Mouse (Mus musculus) forebrain, embryonic 11.5 days (tissue): Measurements from ENCODE around the gene Gak. TPM values are rescaled to one million over a fixed set of nuclear protein-coding genes. Genes with fewer than 3 reads are reported as not detected.

Experiments
- ATAC-seq: fragments of 200-750 bp; cut with Nextera tagmentation; replicated peaks from 2 replicates; pipeline ENCODE4 v1.8.0; 2017; ENCODE audit warnings: moderate TSS enrichment; ENCODE audit not compliant: low FRiP score
- DNase-seq: peaks from one replicate; pipeline ENCODE4 v3.0.0-alpha.2; 2017; ENCODE audit warnings: low spot score
- H3K27ac ChIP-seq: fragments of 300-500 bp; sonication (generic); 2 replicates; pipeline ENCODE4 v1.5.1; 2014; ENCODE audit warnings: low read depth, low read length
- H3K27me3 ChIP-seq: fragments of 300-500 bp; sonication (generic); 2 replicates; pipeline ENCODE4 v1.6.1; 2014; ENCODE audit warnings: mild to moderate bottlenecking, low read length, mixed read lengths; ENCODE audit not compliant: control insufficient read depth, insufficient read depth
- H3K36me3 ChIP-seq: fragments of 300-500 bp; sonication (generic); 2 replicates; pipeline ENCODE4 v1.6.1; 2014; ENCODE audit warnings: mild to moderate bottlenecking, low read length, moderate library complexity, mixed read lengths; ENCODE audit not compliant: control insufficient read depth, insufficient read depth
- H3K4me1 ChIP-seq: fragments of 300-500 bp; sonication (generic); replicated peaks from 2 replicates; pipeline ENCODE4 v1.6.1; 2014; ENCODE audit warnings: low read length, mixed read lengths; ENCODE audit not compliant: control insufficient read depth, insufficient read depth
- H3K4me2 ChIP-seq: fragments of 300-500 bp; sonication (generic); 2 replicates; pipeline ENCODE4 v1.6.1; 2014; ENCODE audit warnings: low read depth, mild to moderate bottlenecking, low read length, moderate library complexity, mixed read lengths; ENCODE audit not compliant: severe bottlenecking
- H3K4me3 ChIP-seq: fragments of 300-500 bp; sonication (generic); 2 replicates; pipeline ENCODE4 v1.5.1; 2014; ENCODE audit warnings: low read depth, low read length
- H3K9ac ChIP-seq: fragments of 300-500 bp; sonication (generic); 2 replicates; pipeline ENCODE4 v1.6.1; 2014; ENCODE audit warnings: low read length
- H3K9me3 ChIP-seq: fragments of 300-500 bp; sonication (generic); 2 replicates; pipeline ENCODE4 v1.6.1; 2016; ENCODE audit warnings: low read length, mixed read lengths; ENCODE audit not compliant: control insufficient read depth
- WGBS: fragments of 180-500 bp; shearing (Covaris S2); extraction: QIAGEN DNeasy Blood & Tissue Kit; methylation state at CpG from one replicate; pipeline ENCODE4 v1.1.7; 2014; 5-methylcytosine and 5-hydroxymethylcytosine counted together
- polyA plus RNA-seq: library from polyadenylated mRNA; unstranded; fragments of >200 nt; fragmentation: Nextera tagmentation; extraction: Ambion mirVana; gene quantifications from 2 replicates; pipeline ENCODE4 v1.2.1, GENCODE M21; 2014

Gene Gak
- polyA plus RNA-seq, 1 experiment from 2014 or later: 51.2 TPM

DNA sequence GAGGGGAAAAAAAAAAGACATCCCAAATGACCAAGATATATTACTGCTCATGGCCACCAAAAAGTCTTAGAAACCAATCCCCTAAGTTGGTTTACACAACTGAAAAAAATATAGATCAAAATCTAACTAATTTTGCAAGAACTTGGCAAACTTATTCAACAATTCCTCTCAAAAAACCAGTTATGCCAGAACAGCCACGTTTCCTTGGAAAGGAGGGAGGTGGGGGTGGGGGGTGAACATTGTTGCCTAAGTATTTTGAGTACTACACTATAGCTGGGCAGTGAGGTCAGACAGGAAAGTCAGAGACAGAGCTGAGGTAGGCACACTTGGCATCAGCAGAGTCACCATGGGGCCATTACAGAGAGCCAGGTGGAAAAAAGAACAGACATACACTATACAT lies 29.6 kb downstream of the Gak start:
- Histone ChIP-seq H3K4me2 (no peak overlapping the region), H3K9ac (no peak overlapping the region), H3K27me3 (no peaks in the 10 kb centered on the region), H3K4me3 (no peak overlapping the region), H3K27ac (no peak overlapping the region), H3K4me1 (no peaks in the 10 kb centered on the region), H3K36me3 (peaks cover 23% of the 10 kb centered on the region), H3K9me3 (no peaks in the 10 kb centered on the region)
- 82% methylated on average over 1 of the region's 1 CpGs for WGBS
- ATAC-seq: no peak
- no peak for DNase-seq

DNA sequence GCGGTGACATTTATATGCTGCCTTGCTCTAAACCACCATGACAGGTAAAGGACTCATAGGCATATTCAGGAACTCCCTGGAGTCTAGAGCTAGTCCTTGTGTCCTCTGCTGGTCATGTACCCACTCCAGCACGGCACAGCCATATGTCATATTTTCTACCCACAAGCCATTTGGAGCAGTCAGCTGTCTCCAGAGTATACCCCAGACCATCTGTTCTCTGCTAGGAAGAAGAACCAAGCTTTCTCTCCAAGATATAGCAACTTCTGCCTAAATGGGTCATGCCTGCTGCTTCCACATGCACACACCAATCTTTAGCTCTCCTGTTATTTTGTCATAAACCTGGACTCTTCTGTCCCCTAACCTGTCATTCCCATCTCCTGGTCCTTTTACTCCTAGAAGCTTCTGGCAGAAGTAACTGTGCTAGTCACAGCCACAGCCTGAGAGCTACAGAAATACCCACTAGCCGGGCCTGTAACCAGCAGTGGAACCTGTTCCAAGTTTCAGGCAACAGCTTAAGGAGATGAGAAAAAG lies 48.1 kb downstream of the Gak start:
- WGBS: 87% methylated on average over 3 of the region's 3 CpGs
- no peak for DNase-seq
- H3K4me2 ChIP-seq: no peak overlapping the region
- no peaks in the 10 kb centered on the region for H3K27me3 ChIP-seq
- no peak for ATAC-seq
- no peak overlapping the region for H3K27ac ChIP-seq
- no peaks in the 10 kb centered on the region for H3K4me1 ChIP-seq
- no peak overlapping the region for H3K9ac ChIP-seq
- H3K36me3 ChIP-seq: peaks cover 6% of the 10 kb centered on the region; the same call in 1 of the 2 replicates
- no peak overlapping the region for H3K4me3 ChIP-seq
- no peaks in the 10 kb centered on the region for H3K9me3 ChIP-seq

DNA sequence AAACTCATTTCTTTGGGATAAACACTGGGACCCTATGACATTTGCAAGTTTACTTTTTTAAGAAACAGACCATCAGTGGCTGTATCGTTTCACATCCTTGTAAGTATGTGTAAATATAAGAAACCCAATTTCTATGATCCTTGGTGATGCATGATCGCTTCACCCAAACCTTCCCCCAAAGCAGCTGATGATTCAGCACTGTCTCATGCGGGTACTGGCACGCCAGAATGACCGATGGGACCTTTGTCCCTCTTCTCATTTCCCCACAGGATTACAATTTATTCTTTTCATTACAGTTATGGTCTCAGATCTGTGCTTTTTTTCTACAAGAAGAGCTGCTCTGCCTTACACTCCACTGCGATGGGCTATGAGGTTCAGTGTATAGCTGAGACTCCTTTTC lies 56.5 kb downstream of the Gak start:
- Histone ChIP-seq H3K4me3 (no peak overlapping the region), H3K27me3 (no peaks in the 10 kb centered on the region), H3K9ac (no peak overlapping the region), H3K4me2 (no peak overlapping the region), H3K36me3 (peaks cover 16% of the 10 kb centered on the region), H3K9me3 (no peaks in the 10 kb centered on the region), H3K27ac (no peak overlapping the region), H3K4me1 (no peaks in the 10 kb centered on the region)
- 91% methylated on average over 6 of the region's 6 CpGs for WGBS
- DNase-seq (no peak), ATAC-seq (no peak)

DNA sequence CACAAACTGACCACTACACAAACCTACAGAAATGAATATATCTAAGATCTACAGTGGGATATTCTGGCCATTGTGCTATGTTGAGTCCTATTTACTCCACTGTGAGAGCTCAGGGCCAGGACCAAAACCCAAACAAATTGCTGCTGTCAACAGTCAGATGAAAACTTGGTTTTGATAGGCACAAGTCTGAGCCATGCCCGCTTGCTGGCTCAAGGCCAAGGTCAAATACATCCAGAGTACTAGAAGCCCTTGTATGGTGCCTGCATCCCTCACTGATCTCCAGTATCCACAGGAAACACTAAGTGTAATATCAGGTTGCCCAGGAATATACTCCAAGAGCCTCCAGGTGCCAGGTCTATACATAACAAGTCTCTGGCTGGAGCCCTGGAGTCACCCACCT lies 58.6 kb downstream of the Gak start:
- ATAC-seq: no peak
- Histone ChIP-seq H3K27ac (no peak overlapping the region), H3K4me3 (no peak overlapping the region), H3K9me3 (no peaks in the 10 kb centered on the region), H3K4me2 (no peak overlapping the region), H3K9ac (no peak overlapping the region), H3K36me3 (peaks cover 10% of the 10 kb centered on the region), H3K4me1 (no peaks in the 10 kb centered on the region), H3K27me3 (no peaks in the 10 kb centered on the region)
- no peak for DNase-seq
- WGBS: 92% methylated on average over 1 of the region's 1 CpGs

GRCm38 (mm10) chr5:108567104-108567503 lies 62.5 kb downstream of the Gak start:
- Histone ChIP-seq H3K27me3 (no peaks in the 10 kb centered on the region), H3K4me1 (no peaks in the 10 kb centered on the region)

GRCm38 (mm10) chr5:108566523-108566922 lies 63.0 kb downstream of the Gak start:
- Histone ChIP-seq H3K4me2 (no peak overlapping the region), H3K36me3 (peaks cover 7% of the 10 kb centered on the region; the same call in 1 of the 2 replicates), H3K27me3 (no peaks in the 10 kb centered on the region), H3K9me3 (no peaks in the 10 kb centered on the region), H3K27ac (no peak overlapping the region), H3K4me3 (no peak overlapping the region), H3K4me1 (no peaks in the 10 kb centered on the region), H3K9ac (no peak overlapping the region)
- ATAC-seq (no peak), DNase-seq (no peak)
- WGBS: 89% methylated on average over 4 of the region's 4 CpGs

More at GRCm38 (mm10) chr5:108567104-108567503, 62.5 kb downstream of the Gak start:
- H3K4me3 ChIP-seq: no peak overlapping the region
- H3K9me3 ChIP-seq: no peaks in the 10 kb centered on the region
- H3K4me2 ChIP-seq: no peak overlapping the region
- H3K27ac ChIP-seq: no peak overlapping the region
- no peak overlapping the region for H3K9ac ChIP-seq
- no peak for ATAC-seq
- H3K36me3 ChIP-seq: peaks cover 7% of the 10 kb centered on the region; the same call in 1 of the 2 replicates
- DNase-seq: no peak
- 96% methylated on average over 2 of the region's 2 CpGs for WGBS

DNA sequence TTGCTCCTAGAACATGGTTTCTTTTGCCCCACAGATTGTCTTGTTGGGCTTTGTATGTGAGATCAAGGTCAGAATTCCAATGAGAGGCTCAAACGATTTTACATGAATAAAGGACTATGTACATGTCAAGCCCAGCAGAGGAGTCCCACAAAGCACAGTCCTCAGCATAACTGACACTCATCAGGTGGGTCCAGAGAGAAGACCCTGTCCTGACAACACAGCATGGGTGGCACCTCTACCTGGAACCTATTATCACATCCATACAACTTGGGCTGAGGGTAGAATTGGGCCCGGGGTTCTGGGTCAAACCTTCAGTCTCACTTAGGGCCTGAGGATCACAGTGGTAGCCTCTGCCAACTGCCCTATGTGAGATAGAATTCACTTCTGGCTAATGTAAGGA lies 64.2 kb downstream of the Gak start:
- DNase-seq (no peak), ATAC-seq (no peak)
- Histone ChIP-seq H3K4me3 (no peak overlapping the region), H3K27ac (no peak overlapping the region), H3K27me3 (no peaks in the 10 kb centered on the region), H3K4me2 (no peak overlapping the region), H3K9me3 (no peaks in the 10 kb centered on the region), H3K4me1 (no peaks in the 10 kb centered on the region), H3K9ac (no peak overlapping the region), H3K36me3 (peaks cover 5% of the 10 kb centered on the region; the same call in 1 of the 2 replicates)
- 89% methylated on average over 2 of the region's 2 CpGs for WGBS

- DNase-seq: no peak
Observed at GRCm38 (mm10) chr5:108564346-108564745, 65.2 kb downstream of the Gak start.

DNA sequence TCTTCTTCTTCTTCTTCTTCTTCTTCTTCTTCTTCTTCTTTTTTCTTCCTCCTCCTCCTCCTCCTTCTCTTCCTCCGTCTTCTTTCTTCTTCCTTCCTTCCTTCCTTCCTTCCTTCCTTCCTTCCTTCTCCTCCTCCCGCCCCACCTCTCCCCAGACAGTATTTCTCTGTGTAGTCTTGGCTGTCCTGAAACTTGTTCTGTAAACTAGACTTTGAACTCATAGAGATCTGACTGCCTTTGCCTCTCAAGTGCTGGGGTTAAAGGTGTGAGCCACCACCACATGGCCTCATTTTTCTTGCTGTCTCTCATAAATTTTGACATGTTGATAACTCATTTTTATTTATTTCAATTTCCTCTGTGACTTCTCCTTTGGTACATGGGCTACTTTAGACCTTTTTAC lies 67.1 kb downstream of the Gak start:
- ATAC-seq: no peak
- Histone ChIP-seq H3K4me2 (no peak overlapping the region), H3K27ac (no peak overlapping the region), H3K9ac (no peak overlapping the region), H3K27me3 (no peaks in the 10 kb centered on the region), H3K36me3 (no peaks in the 10 kb centered on the region), H3K4me3 (no peak overlapping the region), H3K4me1 (no peaks in the 10 kb centered on the region), H3K9me3 (no peaks in the 10 kb centered on the region)
- 87% methylated on average over 2 of the region's 2 CpGs for WGBS
- no peak for DNase-seq

More at GRCm38 (mm10) chr5:108564346-108564745, 65.2 kb downstream of the Gak start:
- H3K4me3 ChIP-seq: no peak overlapping the region
- 90% methylated on average over 3 of the region's 3 CpGs for WGBS
- H3K9ac ChIP-seq: no peak overlapping the region
- no peak overlapping the region for H3K27ac ChIP-seq
- ATAC-seq: no peak
- no peaks in the 10 kb centered on the region for H3K4me1 ChIP-seq
- no peaks in the 10 kb centered on the region for H3K27me3 ChIP-seq
- H3K4me2 ChIP-seq: no peak overlapping the region
- H3K9me3 ChIP-seq: no peaks in the 10 kb centered on the region
- H3K36me3 ChIP-seq: no peaks in the 10 kb centered on the region; the same call in 1 of the 2 replicates
